Mouse (Mus musculus) intestine, embryonic 14.5 days (tissue): Measurements from ENCODE around the gene Arhgef18. TPM values are rescaled to one million over a fixed set of nuclear protein-coding genes. Genes with fewer than 3 reads are reported as not detected.
A peak's percentile ranks its signal among the peaks of the same experiment; 100 is the strongest.

ENCODE experiments used
- ATAC-seq: fragments of 200-750 bp; cut with Nextera tagmentation; replicated peaks from 2 replicates; pipeline ENCODE4 v1.8.0; 2017; ENCODE audit warnings: low read depth, moderate number of reproducible peaks, moderate TSS enrichment, moderate library complexity; ENCODE audit not compliant: low FRiP score, low TSS enrichment
- DNase-seq: peaks from one replicate; pipeline ENCODE4 v3.0.0-alpha.2; 2018; ENCODE audit warnings: low spot score
- H3K27ac ChIP-seq: fragments of 300-500 bp; sonication (generic); 2 replicates; pipeline ENCODE4 v1.5.1; 2014; ENCODE audit warnings: low read depth, mild to moderate bottlenecking, control low read depth
- H3K27me3 ChIP-seq: fragments of 300-500 bp; sonication (generic); replicated peaks from 2 replicates; pipeline ENCODE4 v1.6.1; 2014; ENCODE audit warnings: low read length, control low read depth; ENCODE audit not compliant: control insufficient read depth, insufficient read depth
- H3K36me3 ChIP-seq: fragments of 300-500 bp; sonication (generic); 2 replicates; pipeline ENCODE4 v1.6.1; 2014; ENCODE audit warnings: low read length, control low read depth; ENCODE audit not compliant: control insufficient read depth, insufficient read depth
- H3K4me1 ChIP-seq: fragments of 300-500 bp; sonication (generic); replicated peaks from 2 replicates; pipeline ENCODE4 v1.6.1; 2014; ENCODE audit warnings: low read length, control low read depth, mixed read lengths; ENCODE audit not compliant: control insufficient read depth, insufficient read depth
- H3K4me2 ChIP-seq: fragments of 300-500 bp; sonication (generic); 2 replicates; pipeline ENCODE4 v1.6.1; 2014; ENCODE audit warnings: low read length
- H3K4me3 ChIP-seq: fragments of 300-500 bp; sonication (generic); 2 replicates; pipeline ENCODE4 v1.5.1; 2014; ENCODE audit warnings: low read depth, low read length, control low read depth, mixed read lengths
- H3K9ac ChIP-seq: fragments of 300-500 bp; sonication (generic); 2 replicates; pipeline ENCODE4 v1.6.1; 2014; ENCODE audit warnings: mild to moderate bottlenecking, low read length
- H3K9me3 ChIP-seq: fragments of 300-500 bp; sonication (generic); 2 replicates; pipeline ENCODE4 v1.6.1; 2016; ENCODE audit warnings: low read length, control low read depth; ENCODE audit not compliant: control insufficient read depth
- WGBS: fragments of 180-500 bp; shearing (Covaris S2); extraction: QIAGEN DNeasy Blood & Tissue Kit; methylation state at CpG from one replicate; pipeline ENCODE4 v1.1.7; 2014; 5-methylcytosine and 5-hydroxymethylcytosine counted together
- polyA plus RNA-seq: library from polyadenylated mRNA; unstranded; fragments of >200 nt; fragmentation: Nextera tagmentation; extraction: Ambion mirVana; gene quantifications from 2 replicates; pipeline ENCODE4 v1.2.1, GENCODE M21; 2014

Arhgef18 gene
- polyA plus RNA-seq, result 8.6 and 10.7 TPM in 2 replicates

GRCm38 (mm10) chr8:3392771-3393710 lies at the start of gene Arhgef18:
Gene Arhgef18, plus strand, starts transcription at chr8:3393006.
- no peak within 1 kb of the TSS for H3K27ac ChIP-seq
- ATAC-seq, result peak; percentile 98
- H3K4me2 ChIP-seq, result peak within 1 kb of the TSS; percentile 75
- H3K9ac ChIP-seq, result peak within 1 kb of the TSS; percentile 62
- under 1% methylated on average over 48 of the region's 48 CpGs for WGBS
- no peaks in the 10 kb centered on the region for H3K36me3 ChIP-seq
- H3K27me3 ChIP-seq, result no peaks in the 10 kb centered on the region
- H3K4me1 ChIP-seq, result peaks cover 20% of the 10 kb centered on the region
- H3K9me3 ChIP-seq, result no peaks in the 10 kb centered on the region
- H3K4me3 ChIP-seq, result peak within 1 kb of the TSS; percentile 71
- DNase-seq, result peak; percentile 92

GRCm38 (mm10) chr8:3345337-3345736 lies 47.5 kb upstream of the Arhgef18 start:
- DNase-seq, result no peak

DNA sequence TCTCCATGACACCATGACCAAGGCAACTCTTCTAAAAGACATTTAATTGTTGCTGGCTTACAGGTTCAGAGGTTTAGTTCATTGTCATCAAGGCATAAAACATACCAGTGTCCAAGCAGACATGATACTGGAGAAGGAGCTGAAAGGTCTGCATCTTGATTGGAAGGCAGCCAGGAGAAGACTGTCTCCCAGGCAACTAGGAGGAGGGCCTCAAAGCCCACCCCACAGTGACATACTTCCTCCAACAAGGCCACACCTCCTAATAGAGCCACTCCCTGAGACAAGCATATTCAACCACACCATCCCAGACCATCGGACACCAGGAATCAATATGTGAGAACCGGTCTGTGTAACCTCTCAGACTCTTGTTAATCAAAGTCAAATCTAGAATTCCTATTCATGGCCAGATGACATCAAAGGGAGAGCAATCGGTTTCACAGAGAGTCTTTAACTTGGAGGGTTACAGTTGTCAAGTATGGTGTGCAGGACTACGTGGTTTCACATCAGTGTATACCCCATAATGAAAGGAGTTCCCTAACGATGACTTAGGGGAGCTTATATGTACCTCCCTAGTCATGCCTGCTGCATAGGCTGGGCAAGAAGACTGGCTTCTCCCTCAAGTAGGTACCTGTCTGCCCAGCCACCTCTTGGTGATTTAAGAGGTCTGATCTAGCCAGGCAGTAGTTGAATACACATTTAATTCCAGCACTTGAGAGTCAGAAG lies 46.0 kb upstream of the Arhgef18 start:
- Histone ChIP-seq H3K27ac (no peak overlapping the region), H3K9me3 (no peaks in the 10 kb centered on the region), H3K27me3 (no peaks in the 10 kb centered on the region), H3K4me2 (no peak overlapping the region), H3K36me3 (no peaks in the 10 kb centered on the region), H3K4me1 (peaks cover 9% of the 10 kb centered on the region), H3K9ac (no peak overlapping the region), H3K4me3 (no peak overlapping the region)
- ATAC-seq, result no peak
- DNase-seq, result no peak
- WGBS, result 90% methylated on average over 5 of the region's 5 CpGs

More at GRCm38 (mm10) chr8:3345337-3345736, 47.5 kb upstream of the Arhgef18 start:
- no peak overlapping the region for H3K4me2 ChIP-seq
- H3K9ac ChIP-seq, result no peak overlapping the region
- no peak for ATAC-seq
- H3K4me3 ChIP-seq, result no peak overlapping the region
- no peaks in the 10 kb centered on the region for H3K9me3 ChIP-seq
- 89% methylated on average over 6 of the region's 6 CpGs for WGBS
- H3K27ac ChIP-seq, result no peak overlapping the region
- no peaks in the 10 kb centered on the region for H3K36me3 ChIP-seq
- peaks cover 9% of the 10 kb centered on the region for H3K4me1 ChIP-seq
- H3K27me3 ChIP-seq, result no peaks in the 10 kb centered on the region

DNA sequence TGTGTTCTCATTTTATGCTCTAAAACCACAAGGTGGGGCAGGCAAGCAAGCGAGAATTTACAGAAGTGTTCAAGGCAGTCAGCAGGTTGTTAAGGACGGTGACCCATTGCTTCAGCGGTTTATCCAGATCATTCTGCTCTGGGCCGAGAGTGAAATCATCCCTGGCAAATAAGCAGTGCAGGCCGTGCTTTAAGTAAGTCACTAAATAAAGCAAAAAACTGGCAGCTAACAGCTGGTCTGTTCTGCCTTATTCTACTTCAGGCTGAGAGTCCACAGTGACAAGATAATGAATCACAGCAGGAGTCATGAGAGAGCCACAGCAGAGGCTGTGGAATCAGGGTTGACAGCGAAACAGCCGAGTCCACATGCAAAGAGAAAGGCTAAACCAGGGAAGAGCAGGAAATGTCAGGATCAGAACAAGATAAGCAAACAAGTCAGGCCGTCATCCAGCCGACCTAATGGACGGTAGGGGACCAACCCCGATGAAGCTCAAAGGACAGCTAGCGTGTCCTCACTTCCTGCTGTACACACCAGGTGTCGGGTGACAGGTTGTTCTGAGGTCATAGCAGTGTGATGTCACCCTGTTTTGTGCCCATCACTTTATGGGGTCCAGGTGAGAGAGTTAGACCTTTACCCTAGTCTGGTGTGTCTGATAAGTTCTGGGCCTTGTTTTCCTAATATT lies 44.5 kb upstream of the Arhgef18 start:
- peaks cover 9% of the 10 kb centered on the region for H3K4me1 ChIP-seq
- 21% methylated on average over 13 of the region's 13 CpGs for WGBS
- H3K9me3 ChIP-seq, result no peaks in the 10 kb centered on the region
- no peaks in the 10 kb centered on the region for H3K27me3 ChIP-seq
- H3K36me3 ChIP-seq, result no peaks in the 10 kb centered on the region
- H3K27ac ChIP-seq, result no peak overlapping the region
- no peak overlapping the region; the same call in 1 of the 2 replicates for H3K4me2 ChIP-seq
- no peak overlapping the region for H3K4me3 ChIP-seq
- H3K9ac ChIP-seq, result no peak overlapping the region
- DNase-seq (no peak), ATAC-seq (0 out of 2 replicates have a peak, but pooled peaks have one; percentile 21)

DNA sequence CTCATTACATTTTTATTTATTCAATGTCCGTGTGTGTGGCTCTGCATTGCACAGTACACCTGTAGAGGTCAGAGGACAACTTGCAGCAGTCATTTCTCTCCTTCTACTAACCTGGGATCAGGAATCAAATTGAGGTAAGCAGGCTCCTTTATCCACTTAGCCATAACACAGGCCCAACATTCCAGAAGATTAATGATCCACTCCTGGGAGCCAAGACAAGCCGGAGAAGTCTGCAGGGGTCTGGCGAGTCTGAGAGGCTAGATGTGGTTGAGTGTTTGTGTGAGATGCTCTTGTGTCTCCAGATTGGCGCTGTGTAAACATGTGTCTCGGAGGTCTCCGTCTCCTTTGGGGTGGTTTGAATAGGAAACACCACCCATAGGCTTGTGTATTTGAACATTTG lies 42.1 kb upstream of the Arhgef18 start:
- WGBS, result 36% methylated on average over 6 of the region's 6 CpGs
- Histone ChIP-seq H3K4me1 (peaks cover 9% of the 10 kb centered on the region), H3K27me3 (no peaks in the 10 kb centered on the region), H3K4me2 (no peak overlapping the region), H3K27ac (no peak overlapping the region), H3K36me3 (no peaks in the 10 kb centered on the region), H3K9ac (no peak overlapping the region), H3K4me3 (no peak overlapping the region), H3K9me3 (no peaks in the 10 kb centered on the region)
- DNase-seq (no peak), ATAC-seq (no peak)

- Histone ChIP-seq H3K4me2 (no peak overlapping the region), H3K4me1 (peaks cover 9% of the 10 kb centered on the region), H3K9me3 (no peaks in the 10 kb centered on the region), H3K27ac (no peak overlapping the region), H3K36me3 (no peaks in the 10 kb centered on the region), H3K27me3 (no peaks in the 10 kb centered on the region), H3K9ac (no peak overlapping the region), H3K4me3 (no peak overlapping the region)
- WGBS, result 59% methylated on average over 6 of the region's 6 CpGs
- DNase-seq (no peak), ATAC-seq (peak; percentile 38)
These were observed 40.1 kb upstream of the Arhgef18 start for GRCm38 (mm10) chr8:3352715-3353114.

- ATAC-seq (no peak), DNase-seq (no peak)
- WGBS, result 55% methylated on average over 13 of the region's 13 CpGs
- Histone ChIP-seq H3K27ac (no peak within 1 kb of the TSS), H3K4me3 (no peak within 1 kb of the TSS), H3K4me2 (no peak within 1 kb of the TSS), H3K9me3 (no peaks in the 10 kb centered on the region), H3K36me3 (no peaks in the 10 kb centered on the region), H3K4me1 (peaks cover 4% of the 10 kb centered on the region), H3K9ac (no peak within 1 kb of the TSS), H3K27me3 (no peaks in the 10 kb centered on the region)
These were observed 39.5 kb upstream of the Arhgef18 start, which contains the start of gene A430078G23Rik for GRCm38 (mm10) chr8:3353189-3353810. Gene A430078G23Rik, plus strand, starts transcription at chr8:3353415.
